Mouse (Mus musculus): ENCODE data around the gene Efhd2. TPM values are rescaled to one million over a fixed set of nuclear protein-coding genes. Genes with fewer than 3 reads are reported as not detected.
A peak's percentile ranks its signal among the peaks of the same experiment; 100 is the strongest.

Gene Efhd2
- polyA plus RNA-seq, 1 experiment from 2014 or later = 39.9 TPM

GRCm38 (mm10) chr4:141898905-141899304, 24.2 kb upstream of the Efhd2 start:
- DNase-seq (no peak), ATAC-seq (no peak)
- Histone ChIP-seq H3K36me3 (replicated peaks; ENCODE audit: insufficient read depth, low read length) (no peaks in the 10 kb centered on the region), H3K27ac (ENCODE audit: low read depth) (no peak overlapping the region), H3K9me3 (ENCODE audit: low read length) (no peaks in the 10 kb centered on the region), H3K27me3 (ENCODE audit: insufficient read depth, low read length) (no peaks in the 10 kb centered on the region), H3K4me3 (ENCODE audit: low read depth, low read length) (no peak overlapping the region), H3K9ac (replicated peaks) (no peak overlapping the region), H3K4me1 (ENCODE audit: insufficient read depth) (no peaks in the 10 kb centered on the region), H3K4me2 (ENCODE audit: low read depth, low read length) (no peak overlapping the region)
- 83% methylated on average over 8 of the region's 8 CpGs for WGBS (ENCODE audit: insufficient replicate concordance)
- TF ChIP-seq CTCF (IDR thresholded peaks at IDR 0.05; ENCODE audit: low read depth) (no peak), EP300 (IDR thresholded peaks at IDR 0.05; ENCODE audit: low read depth) (no peak)

- H3K9ac ChIP-seq (replicated peaks) = no peak overlapping the region
- 31% methylated on average over 3 of the region's 3 CpGs for WGBS (ENCODE audit: insufficient replicate concordance)
- no peaks in the 10 kb centered on the region for H3K27me3 ChIP-seq (ENCODE audit: insufficient read depth, low read length)
- no peak for ATAC-seq
- TF ChIP-seq CTCF (IDR thresholded peaks at IDR 0.05; ENCODE audit: low read depth) (no peak), EP300 (IDR thresholded peaks at IDR 0.05; ENCODE audit: low read depth) (no peak)
- no peak for DNase-seq
- H3K4me1 ChIP-seq (ENCODE audit: insufficient read depth) = no peaks in the 10 kb centered on the region
- no peaks in the 10 kb centered on the region for H3K36me3 ChIP-seq (replicated peaks; ENCODE audit: insufficient read depth, low read length)
- no peaks in the 10 kb centered on the region for H3K9me3 ChIP-seq (ENCODE audit: low read length)
- H3K4me3 ChIP-seq (ENCODE audit: low read depth, low read length) = no peak overlapping the region
- no peak overlapping the region for H3K4me2 ChIP-seq (ENCODE audit: low read depth, low read length)
- no peak overlapping the region for H3K27ac ChIP-seq (ENCODE audit: low read depth)
Measured at GRCm38 (mm10) chr4:141897838-141898237, 23.1 kb upstream of the Efhd2 start.

- Histone ChIP-seq H3K27me3 (ENCODE audit: insufficient read depth, low read length) (no peaks in the 10 kb centered on the region), H3K4me1 (ENCODE audit: insufficient read depth) (no peaks in the 10 kb centered on the region), H3K4me3 (ENCODE audit: low read depth, low read length) (no peak overlapping the region), H3K36me3 (replicated peaks; ENCODE audit: insufficient read depth, low read length) (no peaks in the 10 kb centered on the region), H3K9ac (replicated peaks) (no peak overlapping the region), H3K4me2 (ENCODE audit: low read depth, low read length) (no peak overlapping the region), H3K27ac (ENCODE audit: low read depth) (no peak overlapping the region), H3K9me3 (ENCODE audit: low read length) (no peaks in the 10 kb centered on the region)
- WGBS (ENCODE audit: insufficient replicate concordance) = 86% methylated on average over 6 of the region's 6 CpGs
- TF ChIP-seq CTCF (IDR thresholded peaks at IDR 0.05; ENCODE audit: low read depth) (no peak), EP300 (IDR thresholded peaks at IDR 0.05; ENCODE audit: low read depth) (no peak)
- ATAC-seq (no peak), DNase-seq (no peak)
Measured at GRCm38 (mm10) chr4:141897225-141897624, 22.5 kb upstream of the Efhd2 start.

GRCm38 (mm10) chr4:141895772-141896171, 21.1 kb upstream of the Efhd2 start:
- DNase-seq = no peak
- no peak overlapping the region for H3K27ac ChIP-seq (ENCODE audit: low read depth)

GRCm38 (mm10) chr4:141893157-141893784, 18.6 kb upstream of the Efhd2 start:
- ATAC-seq = 0 out of 2 replicates have a peak, but pooled peaks have one; percentile 25
- H3K27ac ChIP-seq (ENCODE audit: low read depth) = no peak overlapping the region
- TF ChIP-seq EP300 (IDR thresholded peaks at IDR 0.05; ENCODE audit: low read depth) (no peak), CTCF (IDR thresholded peaks at IDR 0.05; ENCODE audit: low read depth) (no peak)

More at GRCm38 (mm10) chr4:141895772-141896171, 21.1 kb upstream of the Efhd2 start:
- Histone ChIP-seq H3K4me1 (ENCODE audit: insufficient read depth) (no peaks in the 10 kb centered on the region), H3K4me2 (ENCODE audit: low read depth, low read length) (no peak overlapping the region), H3K9ac (replicated peaks) (no peak overlapping the region), H3K36me3 (replicated peaks; ENCODE audit: insufficient read depth, low read length) (no peaks in the 10 kb centered on the region), H3K9me3 (ENCODE audit: low read length) (no peaks in the 10 kb centered on the region), H3K4me3 (ENCODE audit: low read depth, low read length) (no peak overlapping the region), H3K27me3 (ENCODE audit: insufficient read depth, low read length) (no peaks in the 10 kb centered on the region)
- TF ChIP-seq EP300 (IDR thresholded peaks at IDR 0.05; ENCODE audit: low read depth) (no peak), CTCF (IDR thresholded peaks at IDR 0.05; ENCODE audit: low read depth) (no peak)
- no peak for ATAC-seq
- WGBS (ENCODE audit: insufficient replicate concordance) = 32% methylated on average over 12 of the region's 12 CpGs

GRCm38 (mm10) chr4:141886385-141886968, 11.8 kb upstream of the Efhd2 start:
- Histone ChIP-seq H3K9me3 (ENCODE audit: low read length) (no peaks in the 10 kb centered on the region), H3K27ac (ENCODE audit: low read depth) (no peak overlapping the region), H3K27me3 (ENCODE audit: insufficient read depth, low read length) (no peaks in the 10 kb centered on the region), H3K36me3 (replicated peaks; ENCODE audit: insufficient read depth, low read length) (no peaks in the 10 kb centered on the region), H3K4me2 (ENCODE audit: low read depth, low read length) (no peak overlapping the region), H3K4me1 (ENCODE audit: insufficient read depth) (no peaks in the 10 kb centered on the region), H3K9ac (replicated peaks) (no peak overlapping the region), H3K4me3 (ENCODE audit: low read depth, low read length) (no peak overlapping the region)
- peak; percentile 47 for ATAC-seq
- no peak for TF ChIP-seq EP300 (IDR thresholded peaks at IDR 0.05; ENCODE audit: low read depth)
- TF ChIP-seq CTCF (IDR thresholded peaks at IDR 0.05; ENCODE audit: low read depth) = no peak
- WGBS (ENCODE audit: insufficient replicate concordance) = 36% methylated on average over 6 of the region's 6 CpGs
- no peak for DNase-seq

More at GRCm38 (mm10) chr4:141893157-141893784, 18.6 kb upstream of the Efhd2 start:
- Histone ChIP-seq H3K9me3 (ENCODE audit: low read length) (no peaks in the 10 kb centered on the region), H3K36me3 (replicated peaks; ENCODE audit: insufficient read depth, low read length) (no peaks in the 10 kb centered on the region), H3K9ac (replicated peaks) (no peak overlapping the region), H3K4me1 (ENCODE audit: insufficient read depth) (no peaks in the 10 kb centered on the region), H3K4me2 (ENCODE audit: low read depth, low read length) (no peak overlapping the region), H3K27me3 (ENCODE audit: insufficient read depth, low read length) (no peaks in the 10 kb centered on the region), H3K4me3 (ENCODE audit: low read depth, low read length) (no peak overlapping the region)
- DNase-seq = no peak
- WGBS (ENCODE audit: insufficient replicate concordance) = 76% methylated on average over 8 of the region's 8 CpGs

Data from liver, postnatal 0 days (tissue).